Mouse (Mus musculus) brain, embryonic 14.5 days (tissue): ENCODE measurements around the gene Gart.

ENCODE experiments used
- CTCF ChIP-seq: fragments of 200-500 bp; IDR thresholded peaks from 2 replicates; pipeline ENCODE4 v1.5.1; 2012; ENCODE audit warnings: inconsistent platforms, mild to moderate bottlenecking, moderate library complexity, borderline replicate concordance; ENCODE audit not compliant: insufficient read depth, insufficient read length; ENCODE audit errors: extremely low read depth
- POLR2A ChIP-seq: fragments of 200-500 bp; IDR thresholded peaks from 2 replicates; pipeline ENCODE4 v1.6.1; 2012; ENCODE audit warnings: mild to moderate bottlenecking, inconsistent platforms, borderline replicate concordance; ENCODE audit not compliant: poor library complexity, insufficient read depth, insufficient read length, severe bottlenecking; ENCODE audit errors: extremely low read depth

- TF ChIP-seq CTCF (no peak), POLR2A (no peak)
These were observed 5.4 kb upstream of the Gart start for GRCm38 (mm10) chr16:91652191-91652590.
